Mouse (Mus musculus) gastrocnemius, postnatal 25 days (tissue): Measurements from ENCODE around the gene Plcb4. TPM values are rescaled to one million over a fixed set of nuclear protein-coding genes. Genes with fewer than 3 reads are reported as not detected.

Experiments used
- DNase-seq: peaks from one replicate; pipeline ENCODE4 v3.0.0; 2022
- long read RNA-seq, 2 experiments: library from polyadenylated mRNA; stranded (forward); transcript quantifications; one replicate each; pipeline ENCODE4 v2.0.0; 2021
- total RNA-seq, 2 experiments: library from RNA; stranded (reverse); gene quantifications; 1 replicate in 1 of 2; 2 replicates in 1 of 2; pipeline ENCODE4 v1.2.3; 2021

Gene Plcb4
- 10 to 100 TPM; 23.5 to 28.5 TPM for total RNA-seq
- long read RNA-seq, experiment 1, partial matches to known transcripts: 0 of 2 reads
- long read RNA-seq, experiment 1, other reads (novel, unspliced or antisense): 2 of 2 reads
- long read RNA-seq, experiment 2, partial matches to known transcripts: 0 of 6 reads
- long read RNA-seq, experiment 2, other reads (novel, unspliced or antisense): 6 of 6 reads

DNA sequence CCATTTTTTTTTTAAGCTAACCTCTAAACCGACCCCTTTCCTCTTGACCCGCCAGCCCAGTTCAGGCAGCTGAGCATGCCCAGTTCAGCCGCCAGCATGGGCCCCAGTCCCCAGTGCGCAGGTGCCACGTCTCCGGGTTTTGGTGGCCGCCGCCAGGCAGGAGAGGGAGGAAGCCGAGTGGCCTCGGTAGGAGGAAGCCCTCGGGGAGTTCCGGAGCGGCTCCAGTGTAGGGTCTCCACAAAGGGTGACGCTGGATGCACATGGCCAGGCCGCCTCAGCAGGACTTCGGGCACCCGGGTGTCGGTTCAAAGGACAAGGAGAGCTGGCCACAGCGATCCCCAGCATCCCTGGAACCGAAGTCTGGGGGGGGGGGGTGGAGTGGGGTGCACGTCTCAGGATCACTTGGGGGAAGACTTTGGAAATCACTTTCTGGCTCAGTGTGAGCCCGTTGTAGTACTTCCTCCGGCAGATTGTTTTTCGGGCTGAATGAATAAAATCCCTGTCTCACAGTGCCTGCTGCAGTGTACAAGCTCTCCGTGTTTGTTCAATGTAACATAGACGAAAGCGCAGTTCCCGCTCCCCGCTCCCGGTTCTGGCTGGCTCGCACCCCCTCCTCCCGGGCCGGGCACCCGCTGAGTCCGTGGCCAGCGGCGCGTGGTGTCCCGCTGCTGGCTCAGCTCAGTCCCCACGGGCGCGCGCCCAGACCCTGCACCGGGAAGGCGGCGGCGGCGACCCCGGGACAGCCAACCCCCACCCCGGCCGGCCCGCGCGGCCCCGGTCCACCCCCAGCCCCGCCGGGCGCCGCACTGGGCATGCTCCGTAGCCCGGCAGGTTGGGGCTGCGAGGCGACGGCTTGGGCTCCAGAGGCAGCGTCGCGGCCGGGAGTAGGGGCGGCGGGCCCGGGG is at the start of gene Plcb4:
Gene Plcb4 (plus strand): TSS at position 526 of the 905 bp plus-strand sequence.
- DNase-seq: peak; percentile 81

DNA sequence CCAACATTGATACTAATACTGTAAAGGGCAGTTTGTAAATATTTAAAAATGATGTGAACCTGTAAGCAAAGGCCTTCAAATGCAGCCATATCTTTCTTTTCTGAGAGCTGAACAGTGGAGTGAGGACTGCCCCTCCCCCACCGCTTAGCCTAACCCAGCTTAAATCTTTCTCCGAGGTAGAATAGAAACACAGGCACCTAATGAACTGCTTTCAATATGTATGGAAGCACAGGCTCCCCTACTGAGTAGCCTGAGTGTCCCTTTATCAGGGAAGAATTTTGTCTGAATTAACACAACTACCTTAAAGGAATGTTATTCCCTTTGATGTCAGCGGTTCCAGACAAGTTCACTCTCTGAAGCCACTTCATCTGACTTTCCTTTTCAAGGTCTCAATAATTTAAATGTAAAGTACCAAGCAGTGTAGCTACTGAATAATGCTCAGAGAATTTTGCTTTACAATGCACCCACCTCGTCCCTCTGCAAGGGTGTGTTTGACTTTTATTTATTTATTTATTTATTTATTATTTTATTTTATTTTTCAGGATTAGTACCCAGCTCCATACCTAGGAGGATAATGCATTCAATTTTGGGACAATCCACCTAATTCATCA is 44.1 kb upstream of the Plcb4 start:
- DNase-seq: no peak

DNA sequence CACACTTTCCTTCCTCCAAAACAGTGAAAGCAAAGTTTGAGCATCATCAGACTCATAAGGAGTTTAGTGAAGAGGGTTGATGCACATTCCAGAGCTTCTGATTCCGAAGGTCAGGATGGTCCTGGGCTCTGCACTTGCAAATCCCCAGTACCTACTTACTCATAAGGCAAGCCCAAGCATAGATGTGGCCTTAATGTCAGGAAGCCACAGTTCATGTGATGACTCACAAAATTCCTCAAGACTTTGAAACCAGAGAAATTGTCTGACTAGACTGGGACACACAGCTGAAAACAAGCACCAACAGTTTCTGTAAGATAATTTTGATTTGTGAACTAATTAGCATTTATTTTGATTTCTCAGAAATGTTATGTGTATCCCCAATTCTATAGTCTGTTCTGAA is 42.7 kb upstream of the Plcb4 start:
- DNase-seq: no peak

DNA sequence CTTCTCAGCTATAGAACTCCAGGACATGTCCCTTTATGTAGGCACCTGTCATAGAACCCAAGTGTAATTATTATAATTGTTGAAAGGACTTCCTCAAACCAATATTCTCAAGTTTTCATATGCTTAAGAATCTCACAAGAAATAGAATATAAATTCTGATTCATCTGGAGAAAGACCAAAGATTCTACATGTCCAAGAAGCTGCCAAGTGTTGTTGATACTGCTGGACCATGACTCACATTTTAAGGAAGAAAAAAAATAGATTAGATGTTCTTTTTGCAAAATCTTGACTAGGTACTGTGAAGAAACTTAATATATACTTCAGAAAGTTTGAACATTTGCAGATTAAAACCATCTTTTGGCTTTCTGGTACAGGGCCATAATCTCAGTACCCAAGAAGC is 40.3 kb upstream of the Plcb4 start:
- DNase-seq: no peak

DNA sequence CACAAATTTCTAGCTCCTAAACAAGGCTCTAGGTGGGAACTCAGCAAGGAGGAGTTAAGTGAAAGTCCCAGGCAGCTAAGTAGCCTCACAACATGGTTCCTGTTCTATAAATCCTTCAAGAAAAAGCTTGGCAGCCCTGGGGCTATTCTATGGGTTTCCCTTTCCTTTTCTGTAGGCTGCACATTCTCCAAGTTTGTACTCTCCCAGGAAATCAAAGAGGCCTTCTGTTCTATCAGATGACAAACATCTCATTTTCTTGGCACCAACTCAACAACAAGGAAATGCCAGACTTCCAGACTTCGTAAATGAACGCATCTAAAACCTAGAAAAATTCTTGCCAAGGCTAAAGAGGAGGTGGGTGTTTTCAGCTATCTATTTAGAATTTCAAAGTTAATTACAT is 38.9 kb upstream of the Plcb4 start:
- no peak for DNase-seq

DNA sequence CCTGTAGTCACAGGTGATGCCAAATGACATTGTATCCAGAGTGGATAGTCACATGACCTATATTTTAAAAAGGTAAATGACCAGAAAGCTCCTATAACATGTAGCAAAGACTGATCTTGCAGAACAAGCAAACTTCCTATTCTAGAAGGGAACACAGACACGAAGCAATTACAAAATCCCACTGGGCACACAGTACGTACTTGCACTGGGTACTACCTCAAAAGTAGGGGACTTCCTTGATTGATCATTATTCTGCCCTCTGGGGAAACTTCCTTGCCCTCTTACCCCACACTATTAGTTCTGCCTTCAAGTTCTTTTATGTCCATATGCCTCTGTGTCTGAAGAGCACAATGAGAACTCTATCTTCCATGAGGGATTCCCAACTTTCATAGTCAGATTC is 31.0 kb upstream of the Plcb4 start:
- no peak for DNase-seq

DNA sequence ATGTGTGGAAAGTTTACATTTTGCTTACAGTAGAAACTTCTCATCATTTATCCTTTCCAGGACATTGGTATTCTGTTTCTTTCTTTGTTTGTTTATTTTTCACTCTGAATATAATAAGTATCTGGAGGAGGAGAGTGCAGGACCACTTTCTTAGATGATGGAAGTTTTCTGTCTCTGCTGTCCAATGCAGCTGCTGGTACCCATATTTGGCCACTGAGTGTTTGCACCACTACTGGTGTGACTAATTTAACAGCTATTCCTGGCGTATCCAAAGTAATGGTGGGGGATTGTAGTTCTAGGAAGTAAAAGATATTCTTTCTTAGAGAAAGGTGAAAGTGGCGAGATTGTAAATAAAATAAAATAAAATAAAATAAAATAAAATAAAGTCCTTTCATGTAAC is 21.6 kb upstream of the Plcb4 start:
- no peak for DNase-seq

DNA sequence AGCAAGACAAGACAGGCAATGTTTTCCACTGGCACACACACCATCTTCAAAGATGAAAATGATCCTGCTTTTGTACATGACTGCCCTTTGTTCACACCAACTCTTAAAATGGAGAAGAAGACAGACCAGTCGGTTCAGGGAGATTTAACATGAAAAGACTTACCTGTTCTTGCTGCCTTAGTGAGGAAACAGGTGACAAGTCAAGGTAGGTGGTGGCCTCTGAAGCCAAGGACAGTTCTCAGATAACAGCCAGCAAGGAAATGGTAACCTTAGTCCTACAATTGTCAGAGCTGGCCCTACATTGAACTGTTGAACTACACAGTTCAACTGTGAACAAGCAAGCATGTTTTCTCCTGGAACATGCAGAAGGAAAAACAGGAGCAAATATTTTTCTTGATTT is 17.8 kb upstream of the Plcb4 start:
- no peak for DNase-seq

DNA sequence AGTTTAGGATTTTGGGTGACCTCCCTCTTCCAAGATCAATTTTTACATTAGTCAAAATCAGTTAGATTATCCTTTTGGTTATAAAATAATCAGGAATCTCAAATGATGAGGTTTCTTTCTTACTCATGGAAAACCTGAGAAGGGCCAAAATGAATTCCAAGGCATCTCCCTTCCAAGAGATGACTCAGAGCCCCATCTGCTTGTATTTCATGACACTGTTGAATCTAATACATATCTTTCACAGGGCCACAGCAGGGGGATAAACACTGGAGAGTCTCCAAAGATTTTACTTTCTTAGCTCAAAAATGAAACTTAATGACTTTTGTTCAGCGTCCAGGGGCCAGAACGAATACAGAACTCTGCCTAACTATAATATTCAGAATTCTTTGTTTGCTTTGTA is 17.2 kb upstream of the Plcb4 start:
- DNase-seq: peak; percentile 47

DNA sequence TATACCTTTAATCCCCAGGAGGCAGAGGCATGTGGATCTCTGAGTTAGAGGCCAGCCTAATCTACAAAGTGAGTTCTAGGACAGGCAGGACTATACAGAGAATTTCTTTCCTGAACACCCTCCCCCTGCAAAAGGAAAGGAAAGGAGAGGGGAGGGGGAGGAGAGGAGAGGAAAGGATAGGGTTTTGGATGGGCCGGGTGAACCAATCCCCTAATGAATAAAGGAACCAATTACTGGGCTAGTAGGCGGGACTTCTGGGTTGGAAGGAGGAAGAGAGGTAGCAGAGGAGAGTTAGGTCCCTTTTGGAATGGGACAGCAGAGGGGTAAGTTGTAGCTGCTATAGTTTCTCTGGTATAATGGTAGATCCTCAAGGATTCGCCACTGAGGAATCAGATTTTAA is 12.6 kb upstream of the Plcb4 start:
- no peak for DNase-seq

DNA sequence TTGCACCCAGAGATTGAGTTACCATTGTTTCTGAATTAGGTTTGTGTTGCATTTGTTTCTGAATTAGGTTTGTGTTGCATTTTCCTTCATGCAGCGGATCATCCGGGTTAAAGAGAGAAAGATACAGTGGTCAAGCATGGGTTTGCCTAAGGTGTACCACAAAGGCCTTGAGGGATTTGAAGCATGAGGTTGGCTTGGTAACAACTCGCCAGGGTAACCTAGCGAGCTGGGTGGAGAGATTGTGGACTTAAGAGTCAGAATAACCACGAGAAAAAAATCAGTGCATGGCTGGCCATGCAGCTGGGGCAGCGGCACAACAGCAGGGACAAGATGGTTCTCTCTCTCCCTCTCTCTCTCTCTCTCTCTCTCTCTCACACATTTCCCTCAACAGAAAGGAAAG is 12.2 kb upstream of the Plcb4 start:
- DNase-seq: no peak

DNA sequence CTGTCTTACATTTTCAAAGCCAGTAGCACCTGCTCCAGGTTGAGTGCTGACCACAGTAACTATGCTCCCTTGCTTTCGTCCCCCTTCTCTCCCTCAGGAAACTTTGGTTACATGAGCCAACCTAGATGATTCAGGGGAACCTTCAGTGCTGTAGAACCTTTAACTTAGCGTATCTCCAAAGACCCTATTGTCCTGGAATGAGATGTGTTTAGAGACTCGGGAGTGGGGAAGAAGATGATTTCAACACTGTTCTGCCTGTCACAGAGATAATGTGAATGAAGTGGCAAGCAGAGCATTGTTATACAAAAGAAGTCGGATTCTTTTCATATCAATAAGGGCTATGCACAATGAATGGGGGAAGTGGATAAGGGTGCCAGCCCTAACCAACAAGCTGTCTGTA is 10.8 kb upstream of the Plcb4 start:
- no peak for DNase-seq

DNA sequence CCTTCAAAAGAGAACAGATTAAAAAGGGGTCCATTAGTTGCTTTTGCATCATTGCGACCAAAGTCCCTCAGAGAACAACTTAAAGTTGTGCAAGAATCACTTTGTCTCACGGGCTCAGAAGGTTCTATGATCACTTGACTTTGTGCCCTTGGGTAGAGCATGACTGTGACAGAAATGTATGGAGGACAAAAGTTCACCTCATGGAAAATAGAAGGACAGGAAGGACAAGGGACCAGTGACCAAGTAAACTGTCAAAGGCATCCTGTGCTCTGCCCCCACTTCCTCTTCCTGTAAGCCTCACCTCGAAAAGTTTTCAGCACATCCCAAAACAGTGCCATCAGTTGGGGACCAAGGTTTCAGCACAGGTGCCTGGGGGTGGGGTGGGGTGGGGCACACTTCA is 7.9 kb upstream of the Plcb4 start:
- DNase-seq: no peak

DNA sequence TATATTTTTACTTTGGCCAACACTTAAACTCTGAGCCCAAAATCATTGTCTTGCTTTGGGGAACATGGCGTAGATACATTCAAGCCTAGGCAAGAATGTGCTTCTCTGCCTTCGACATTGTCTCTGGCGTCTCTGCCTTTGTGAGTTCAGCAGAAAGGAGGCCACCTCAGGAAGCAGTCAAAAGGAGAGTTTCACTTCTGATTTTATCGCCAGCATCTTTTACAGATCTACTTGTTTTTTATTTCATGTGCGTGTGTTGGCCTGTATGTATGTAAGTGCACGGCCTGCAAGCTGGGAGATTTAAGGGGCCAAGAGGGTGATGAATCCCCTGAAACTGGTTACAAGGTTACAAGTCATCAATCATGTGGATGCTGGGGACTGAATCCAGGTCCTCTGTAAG is 6.8 kb upstream of the Plcb4 start:
- no peak for DNase-seq

DNA sequence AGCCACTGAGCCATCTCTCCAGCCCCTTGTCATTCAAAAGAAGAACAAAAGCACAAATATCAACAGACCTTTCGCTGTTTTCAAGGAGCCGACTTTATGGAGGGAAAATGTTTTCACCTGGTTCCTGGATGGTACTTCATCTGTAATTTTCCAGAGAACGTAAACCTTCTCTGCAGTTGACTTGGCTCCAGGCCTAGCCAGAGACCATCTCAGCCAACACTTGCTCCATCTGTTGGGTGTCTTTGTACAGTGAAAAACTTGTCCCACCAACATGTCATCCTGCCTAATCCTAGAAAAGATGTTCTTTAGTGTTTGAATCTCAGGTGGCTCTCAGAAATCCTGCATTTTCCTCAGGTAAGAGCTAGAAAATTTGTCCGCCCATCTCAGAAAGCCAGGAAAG is 6.4 kb upstream of the Plcb4 start:
- no peak for DNase-seq

DNA sequence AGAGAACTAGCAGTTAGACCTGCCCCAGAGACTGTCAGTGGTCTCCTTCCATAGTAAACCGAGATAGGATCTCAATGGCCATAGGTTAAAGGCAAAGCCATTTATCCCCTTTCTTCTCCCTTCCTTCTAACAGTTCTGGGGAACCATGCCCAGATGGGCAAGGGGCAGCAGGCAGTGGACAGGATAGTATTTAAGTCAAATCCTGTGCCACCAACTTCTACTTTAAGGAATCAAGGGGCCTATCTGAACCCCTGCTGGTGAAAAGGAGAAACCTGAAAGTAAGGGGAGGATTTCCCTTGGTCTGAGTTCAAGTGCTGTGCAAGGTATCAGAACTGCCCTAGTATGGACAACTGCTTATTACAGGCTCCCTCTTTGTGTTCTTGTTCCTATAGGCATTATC is 2.9 kb upstream of the Plcb4 start:
- DNase-seq: no peak

DNA sequence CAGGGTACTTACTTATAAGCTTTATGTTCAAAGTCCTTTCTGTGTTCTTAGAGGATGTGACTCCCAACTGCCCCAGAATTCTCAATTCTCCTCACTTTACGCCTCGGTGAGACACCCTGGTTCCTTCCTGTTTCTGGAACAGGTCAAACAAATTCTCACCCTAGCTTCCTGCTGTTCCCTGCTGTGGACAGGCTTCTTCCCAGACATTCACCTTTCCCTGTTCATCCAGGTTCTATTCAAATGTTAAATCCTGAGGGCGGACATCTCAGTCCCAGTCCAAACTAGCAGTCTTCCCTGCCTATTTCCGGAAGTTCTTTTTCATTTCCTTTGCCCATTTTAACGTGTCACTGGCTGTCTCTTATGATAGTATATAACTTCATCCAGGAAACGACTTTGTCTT is 2.2 kb upstream of the Plcb4 start:
- no peak for DNase-seq

DNA sequence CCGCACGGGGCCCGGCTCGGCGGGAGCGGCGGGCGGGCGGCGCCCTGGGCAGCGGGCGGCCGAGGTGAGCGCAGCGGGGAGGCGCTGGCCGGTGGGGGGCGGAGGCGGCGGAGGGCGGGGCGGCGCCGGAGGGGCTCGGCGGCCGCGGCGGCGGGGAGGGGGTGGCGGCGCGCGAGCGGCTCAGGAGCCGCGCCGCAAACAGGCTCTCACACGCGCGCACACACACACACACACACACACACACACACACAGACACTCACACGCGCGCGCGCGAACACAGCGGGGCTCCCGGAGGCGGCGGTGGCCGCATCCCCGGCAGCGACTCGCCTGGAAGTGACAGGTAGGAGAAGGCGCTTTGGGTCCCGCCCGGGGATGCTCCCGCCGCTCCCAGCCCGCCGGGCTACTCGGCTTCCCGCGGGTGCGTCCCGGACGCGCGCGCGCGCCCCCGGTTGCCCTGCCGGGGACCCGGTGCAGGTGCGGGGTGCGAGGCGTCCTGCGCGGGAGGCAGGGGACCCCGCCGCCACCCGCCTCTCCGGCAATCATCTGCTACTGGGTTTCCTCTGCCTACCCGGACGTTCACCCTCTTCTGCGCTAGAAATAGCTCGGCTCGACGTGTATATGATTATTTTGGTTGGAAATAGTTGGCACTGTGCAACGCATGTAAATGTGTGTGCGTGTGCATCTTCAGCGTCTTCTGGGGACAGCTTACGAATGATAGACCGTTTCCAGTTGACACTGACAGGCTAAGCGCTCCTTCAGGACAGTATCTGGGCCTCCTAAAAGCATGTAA is 775 bp downstream of the Plcb4 start:
- peak; percentile 66 for DNase-seq

DNA sequence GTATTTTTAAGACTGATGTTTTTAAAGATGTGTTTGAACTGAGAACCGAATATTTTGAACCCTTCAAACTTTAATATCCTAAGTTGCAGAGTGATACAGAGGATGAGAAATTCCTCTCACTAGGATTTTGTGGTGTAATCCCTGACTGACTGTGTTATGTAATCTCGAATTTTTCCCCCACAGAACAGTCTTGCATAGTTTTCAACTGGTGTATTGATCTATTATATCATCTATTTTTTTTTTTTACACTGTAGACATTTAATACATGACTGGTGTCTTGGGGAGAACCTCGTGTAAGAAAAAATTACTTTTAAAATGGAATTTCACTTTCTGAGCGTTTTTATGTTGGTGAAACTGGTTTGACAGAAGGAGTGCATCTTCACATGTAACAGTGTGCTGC is 2.0 kb downstream of the Plcb4 start:
- DNase-seq: no peak

DNA sequence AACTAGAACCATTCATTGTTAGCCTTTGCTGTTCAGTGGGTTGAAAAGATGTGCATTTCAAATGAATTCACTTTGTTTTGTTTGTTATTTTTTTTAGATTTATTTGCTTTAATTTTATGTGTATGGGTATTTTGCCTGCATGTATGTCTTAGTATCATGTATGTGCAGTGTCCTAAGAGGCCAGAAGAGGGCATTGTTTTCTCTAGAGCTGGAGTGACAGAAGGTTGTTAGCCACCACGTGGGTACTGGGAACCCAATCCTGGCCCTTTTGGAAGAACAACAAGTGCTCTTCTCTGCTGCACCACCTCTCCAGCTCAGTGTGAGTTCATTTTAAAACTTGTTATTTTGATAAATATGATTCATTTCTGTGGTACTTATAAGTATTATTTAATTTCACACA is 5.0 kb downstream of the Plcb4 start:
- DNase-seq: no peak

DNA sequence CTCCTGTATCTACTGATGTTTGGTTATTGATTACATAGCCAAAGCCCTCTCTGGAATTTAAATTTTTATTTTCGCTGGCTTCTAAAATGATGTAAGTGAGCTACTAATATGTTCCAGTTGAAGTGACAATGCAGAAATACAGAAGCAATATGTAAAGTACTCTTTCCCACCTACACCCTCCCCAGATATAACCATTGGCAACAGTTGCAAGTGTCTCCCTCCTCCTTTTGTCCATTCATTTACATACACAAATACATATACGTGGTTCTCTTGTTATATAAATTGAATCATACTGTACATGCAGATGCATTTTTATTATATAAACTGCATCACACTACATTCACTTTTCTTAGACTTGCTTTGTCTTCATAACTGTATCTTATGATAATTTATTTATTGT is 8.7 kb downstream of the Plcb4 start:
- no peak for DNase-seq

DNA sequence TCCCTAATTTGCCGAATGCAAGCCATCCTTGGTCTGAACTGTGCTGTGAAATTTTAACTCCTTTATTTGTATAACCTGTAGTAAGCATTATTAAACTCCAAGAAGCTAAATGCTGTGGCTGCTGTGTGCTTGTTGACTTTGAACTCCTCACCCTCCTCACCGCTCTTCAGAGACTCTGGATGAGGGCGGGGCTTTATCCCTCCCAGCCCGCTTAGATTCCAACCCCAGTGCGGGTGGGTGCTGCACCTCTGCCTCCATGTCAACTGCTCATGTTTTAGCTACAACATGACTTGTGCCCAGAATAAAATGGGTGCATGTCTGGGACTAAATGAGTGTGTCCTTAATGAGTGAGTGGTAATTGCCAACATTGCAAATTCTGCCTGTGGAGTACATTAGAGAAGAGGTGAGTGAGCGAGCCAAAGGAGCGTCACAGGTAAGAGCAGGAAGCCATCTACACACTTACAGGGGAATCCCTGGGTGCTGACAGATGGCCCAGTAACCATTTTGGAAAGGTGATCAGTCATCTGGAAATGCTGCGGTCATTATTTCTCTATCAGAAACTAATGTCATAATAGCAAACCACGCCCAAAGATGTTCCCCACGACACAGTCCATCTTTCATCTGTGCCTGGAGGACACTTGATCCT is 13.8 kb downstream of the Plcb4 start:
- no peak for DNase-seq
